Mouse (Mus musculus) C2C12 (cell line): ENCODE measurements around the gene Dcdc2c. TPM values are rescaled to one million over a fixed set of nuclear protein-coding genes. Genes with fewer than 3 reads are reported as not detected.

Experiments used
- H3K27me3 ChIP-seq: one replicate; pipeline ENCODE4 v1.6.1; 2011; ENCODE audit not compliant: control insufficient read depth, insufficient read depth, insufficient read length
- H3K36me3 ChIP-seq: one replicate; pipeline ENCODE4 v1.6.1; 2011; ENCODE audit not compliant: control insufficient read depth, insufficient read depth
- H3K4me3 ChIP-seq: one replicate; pipeline ENCODE4 v1.5.1; 2011; ENCODE audit warnings: mild to moderate bottlenecking, control low read depth; ENCODE audit not compliant: poor library complexity, insufficient read depth, severe bottlenecking
- H3K79me2 ChIP-seq: one replicate; pipeline ENCODE4 v1.6.1; 2011; ENCODE audit not compliant: control insufficient read depth, insufficient read depth
- H3K79me3 ChIP-seq: one replicate; pipeline ENCODE4 v1.6.1; 2011; ENCODE audit warnings: low read depth, control low read depth
- H3ac ChIP-seq: one replicate; pipeline ENCODE3; 2011; ENCODE audit warnings: low read depth; ENCODE audit not compliant: control insufficient read depth, insufficient read length
- CEBPB ChIP-seq: IDR thresholded peaks from one replicate; pipeline ENCODE4 v1.6.1; 2011; ENCODE audit warnings: low read depth, mild to moderate bottlenecking, control low read depth, moderate library complexity
- CTCF ChIP-seq: IDR thresholded peaks from one replicate; pipeline ENCODE4 v1.5.1; 2011; ENCODE audit not compliant: control insufficient read depth, insufficient read depth, insufficient read length
- FOSL1 ChIP-seq: IDR thresholded peaks from one replicate; pipeline ENCODE4 v1.8.0; 2011; ENCODE audit warnings: mild to moderate bottlenecking, low read length; ENCODE audit not compliant: poor library complexity, insufficient read depth, severe bottlenecking
- MAX ChIP-seq: IDR thresholded peaks from one replicate; pipeline ENCODE4 v1.6.1; 2011; ENCODE audit warnings: mild to moderate bottlenecking, control low read depth
- MYOD1 ChIP-seq: IDR thresholded peaks from one replicate; pipeline ENCODE4 v1.6.1; 2011; ENCODE audit warnings: low read depth; ENCODE audit not compliant: control insufficient read depth, insufficient read length
- MYOG ChIP-seq: IDR thresholded peaks from one replicate; pipeline ENCODE4 v1.6.1; 2011; ENCODE audit not compliant: control insufficient read depth, insufficient read length; ENCODE audit errors: extremely low read depth
- USF1 ChIP-seq: IDR thresholded peaks from one replicate; pipeline ENCODE4 v1.6.1; 2011; ENCODE audit warnings: low read depth, mild to moderate bottlenecking, control low read depth, moderate library complexity
- polyA plus RNA-seq: library from polyadenylated mRNA; unstranded; fragments of >200 nt; fragmentation: generic; extraction: Trizol; gene quantifications from one replicate; pipeline ENCODE4 v1.2.1, GENCODE M21; 2012; ENCODE audit warnings: missing spikeins

The Dcdc2c gene
- polyA plus RNA-seq, 1 experiment: not detected

DNA sequence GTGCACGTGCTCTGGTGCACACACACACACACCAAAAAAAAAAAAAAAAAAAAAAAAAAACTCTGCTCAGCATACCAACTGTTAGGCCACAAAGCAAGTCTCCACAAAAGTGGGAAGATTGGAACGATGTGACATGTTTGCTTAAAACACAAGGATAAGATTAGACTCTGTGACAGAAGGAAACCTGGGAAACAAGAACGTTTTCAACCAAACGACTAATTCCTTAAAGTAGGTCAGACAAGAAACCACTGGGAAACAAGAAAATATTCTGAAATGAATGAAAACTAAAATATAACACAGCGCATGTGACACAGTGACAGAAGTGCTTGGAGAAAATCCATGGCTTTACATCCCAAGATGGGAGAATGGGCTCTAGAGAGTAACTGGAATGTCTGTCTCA lies 57.9 kb downstream of the Dcdc2c start:
- no peak overlapping the region for H3ac ChIP-seq
- no peaks in the 10 kb centered on the region for H3K27me3 ChIP-seq
- H3K4me3 ChIP-seq: no peak overlapping the region
- H3K79me2 ChIP-seq: no peaks in the 10 kb centered on the region
- TF ChIP-seq CTCF: no peak
- TF ChIP-seq FOSL1: no peak
- TF ChIP-seq CEBPB: no peak
- TF ChIP-seq MYOD1: no peak
- TF ChIP-seq MYOG: no peak
- no peak for TF ChIP-seq MAX
- TF ChIP-seq USF1: no peak
- no peaks in the 10 kb centered on the region for H3K79me3 ChIP-seq
- no peaks in the 10 kb centered on the region for H3K36me3 ChIP-seq

DNA sequence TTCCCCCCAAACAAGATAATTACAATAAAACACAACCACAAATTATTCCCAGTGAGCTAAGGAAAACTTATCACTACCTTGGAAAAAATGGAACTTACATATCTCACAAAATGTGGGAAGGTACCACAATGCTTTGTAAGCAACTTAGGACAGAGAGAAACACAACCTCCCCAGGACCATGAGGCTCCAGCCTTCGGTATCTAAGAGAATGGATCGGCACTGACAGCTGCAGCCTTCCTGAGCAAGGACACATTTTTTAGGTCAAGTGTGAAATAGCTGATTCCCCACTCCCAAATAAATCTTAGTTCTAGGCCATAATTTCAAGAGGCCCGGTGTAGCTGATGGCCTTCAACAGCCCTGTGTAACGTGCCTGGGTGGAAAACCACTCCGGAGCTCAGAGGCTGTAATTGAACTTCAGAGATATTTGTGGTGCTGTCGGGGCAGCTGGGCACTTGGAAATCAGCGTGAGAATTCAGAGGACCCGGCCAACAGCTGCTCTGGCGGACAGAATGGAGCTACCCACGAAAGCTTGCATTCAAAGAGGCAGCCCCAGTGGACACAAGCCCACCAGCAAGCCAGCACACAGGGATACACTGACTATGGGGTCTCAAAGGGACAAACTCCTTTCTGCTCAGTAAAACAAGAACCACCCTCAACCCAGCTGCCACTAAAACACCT lies 69.6 kb downstream of the Dcdc2c start:
- no peaks in the 10 kb centered on the region for H3K79me2 ChIP-seq
- no peaks in the 10 kb centered on the region for H3K27me3 ChIP-seq
- no peak overlapping the region for H3K4me3 ChIP-seq
- H3K36me3 ChIP-seq: no peaks in the 10 kb centered on the region
- no peak for TF ChIP-seq CEBPB
- no peak for TF ChIP-seq CTCF
- TF ChIP-seq MYOD1: no peak
- no peak for TF ChIP-seq MYOG
- no peak for TF ChIP-seq USF1
- no peak for TF ChIP-seq FOSL1
- no peak for TF ChIP-seq MAX
- H3ac ChIP-seq: no peak overlapping the region
- H3K79me3 ChIP-seq: no peaks in the 10 kb centered on the region

DNA sequence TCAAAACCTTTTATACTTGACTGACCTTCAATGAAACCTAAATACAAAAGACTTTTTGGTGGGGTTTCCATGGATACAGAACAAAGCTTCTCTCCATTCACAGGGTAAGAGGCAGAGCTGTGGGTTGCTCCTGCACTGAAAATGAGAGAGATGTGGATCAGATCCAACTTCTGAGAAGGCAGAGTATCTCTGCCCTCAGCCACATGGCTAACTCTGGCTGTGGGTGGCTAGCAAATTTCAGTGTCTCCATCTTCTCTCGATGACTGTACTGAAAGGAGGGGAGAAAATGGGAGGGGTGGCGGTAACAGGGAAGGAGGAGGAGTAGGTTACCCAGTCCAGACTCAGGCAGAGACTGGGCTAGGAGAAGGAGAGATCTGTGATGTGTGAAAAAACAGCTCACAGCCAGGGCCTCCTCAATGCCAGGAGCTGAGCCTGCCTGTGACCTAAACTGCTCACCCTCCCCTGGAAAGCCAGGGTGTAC lies 91.2 kb downstream of the Dcdc2c start:
- Histone ChIP-seq H3K79me3 (no peaks in the 10 kb centered on the region), H3K79me2 (no peaks in the 10 kb centered on the region), H3ac (no peak overlapping the region), H3K4me3 (no peak overlapping the region), H3K36me3 (no peaks in the 10 kb centered on the region), H3K27me3 (no peaks in the 10 kb centered on the region)
- TF ChIP-seq MAX (no peak), MYOD1 (no peak)

DNA sequence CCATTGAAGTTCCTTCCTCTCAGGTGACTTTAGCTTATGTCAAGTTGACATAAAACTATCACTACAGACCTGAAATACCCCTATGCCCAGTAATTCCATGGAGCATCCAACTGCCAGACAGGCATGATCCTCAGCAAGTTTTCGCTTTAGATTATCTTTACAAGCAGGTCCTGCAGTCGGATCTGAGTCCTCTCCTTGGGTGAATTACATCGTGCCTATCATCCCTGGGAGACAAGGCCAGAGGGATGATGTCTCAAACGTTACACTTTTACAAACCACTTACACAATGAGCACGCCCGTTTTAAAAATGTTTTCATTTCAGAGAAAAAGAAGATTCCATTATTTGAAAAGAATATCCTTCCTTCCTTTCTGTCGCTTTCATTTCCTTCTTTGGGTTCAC lies 91.7 kb downstream of the Dcdc2c start:
- no peaks in the 10 kb centered on the region for H3K79me2 ChIP-seq

DNA sequence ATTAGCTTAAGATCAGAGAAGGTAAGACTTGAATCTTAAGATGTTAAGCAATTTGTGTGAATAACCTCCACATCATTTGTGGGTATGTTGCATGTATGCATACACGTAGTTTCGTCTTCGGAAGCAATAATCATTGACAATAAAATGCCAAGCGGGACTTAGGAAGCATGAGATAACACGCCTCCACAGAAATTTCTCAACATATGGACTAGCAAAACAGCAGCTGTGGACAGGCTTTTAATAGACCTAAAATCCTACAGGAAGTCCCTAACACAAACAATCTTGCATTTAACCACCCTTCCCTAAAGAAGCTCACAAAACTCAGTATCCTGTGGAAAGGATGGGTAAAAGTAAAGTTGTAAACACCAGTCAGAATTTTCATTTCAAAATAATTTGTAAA lies 93.4 kb downstream of the Dcdc2c start:
- Histone ChIP-seq H3K36me3 (no peaks in the 10 kb centered on the region), H3K79me3 (no peaks in the 10 kb centered on the region), H3ac (no peak overlapping the region), H3K79me2 (no peaks in the 10 kb centered on the region), H3K4me3 (no peak overlapping the region), H3K27me3 (no peaks in the 10 kb centered on the region)
- no peak for TF ChIP-seq MAX

More for the DNA sequence above, 91.7 kb downstream of the Dcdc2c start:
- no peak overlapping the region for H3ac ChIP-seq
- no peaks in the 10 kb centered on the region for H3K27me3 ChIP-seq
- H3K36me3 ChIP-seq: no peaks in the 10 kb centered on the region
- no peaks in the 10 kb centered on the region for H3K79me3 ChIP-seq
- H3K4me3 ChIP-seq: no peak overlapping the region
- TF ChIP-seq CEBPB (no peak), MYOD1 (no peak), CTCF (no peak), MAX (no peak), FOSL1 (no peak), MYOG (no peak), USF1 (no peak)

DNA sequence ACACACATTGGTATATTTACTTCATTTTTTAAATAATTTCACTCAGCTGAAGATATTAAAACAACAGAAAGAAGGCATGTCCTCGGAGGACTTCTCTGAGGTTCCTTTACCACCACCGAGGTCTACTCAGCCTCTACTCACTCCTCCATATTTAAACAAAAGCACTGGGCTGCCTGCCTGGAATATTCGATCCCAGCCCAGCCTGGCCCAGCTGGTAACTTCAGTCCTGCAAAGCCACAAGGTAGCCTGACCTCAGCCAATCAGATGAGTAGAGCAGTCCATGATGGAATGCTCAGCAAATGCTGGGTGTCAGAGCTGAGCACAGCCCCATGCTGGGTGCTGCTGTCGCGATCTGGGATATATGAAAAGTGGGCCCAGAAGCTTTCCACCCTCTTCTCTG lies 115.7 kb downstream of the Dcdc2c start:
- TF ChIP-seq MYOD1 (no peak), FOSL1 (no peak), MAX (no peak), CTCF (no peak), CEBPB (no peak), USF1 (no peak), MYOG (no peak)
- Histone ChIP-seq H3ac (no peak overlapping the region), H3K4me3 (no peak overlapping the region), H3K27me3 (no peaks in the 10 kb centered on the region), H3K79me3 (no peaks in the 10 kb centered on the region), H3K36me3 (no peaks in the 10 kb centered on the region), H3K79me2 (no peaks in the 10 kb centered on the region)
